Mouse (Mus musculus): ENCODE measurements around the gene Erich6. TPM values are rescaled to one million over a fixed set of nuclear protein-coding genes. Genes with fewer than 3 reads are reported as not detected.

Erich6 gene
- total RNA-seq (2023) = not detected

DNA sequence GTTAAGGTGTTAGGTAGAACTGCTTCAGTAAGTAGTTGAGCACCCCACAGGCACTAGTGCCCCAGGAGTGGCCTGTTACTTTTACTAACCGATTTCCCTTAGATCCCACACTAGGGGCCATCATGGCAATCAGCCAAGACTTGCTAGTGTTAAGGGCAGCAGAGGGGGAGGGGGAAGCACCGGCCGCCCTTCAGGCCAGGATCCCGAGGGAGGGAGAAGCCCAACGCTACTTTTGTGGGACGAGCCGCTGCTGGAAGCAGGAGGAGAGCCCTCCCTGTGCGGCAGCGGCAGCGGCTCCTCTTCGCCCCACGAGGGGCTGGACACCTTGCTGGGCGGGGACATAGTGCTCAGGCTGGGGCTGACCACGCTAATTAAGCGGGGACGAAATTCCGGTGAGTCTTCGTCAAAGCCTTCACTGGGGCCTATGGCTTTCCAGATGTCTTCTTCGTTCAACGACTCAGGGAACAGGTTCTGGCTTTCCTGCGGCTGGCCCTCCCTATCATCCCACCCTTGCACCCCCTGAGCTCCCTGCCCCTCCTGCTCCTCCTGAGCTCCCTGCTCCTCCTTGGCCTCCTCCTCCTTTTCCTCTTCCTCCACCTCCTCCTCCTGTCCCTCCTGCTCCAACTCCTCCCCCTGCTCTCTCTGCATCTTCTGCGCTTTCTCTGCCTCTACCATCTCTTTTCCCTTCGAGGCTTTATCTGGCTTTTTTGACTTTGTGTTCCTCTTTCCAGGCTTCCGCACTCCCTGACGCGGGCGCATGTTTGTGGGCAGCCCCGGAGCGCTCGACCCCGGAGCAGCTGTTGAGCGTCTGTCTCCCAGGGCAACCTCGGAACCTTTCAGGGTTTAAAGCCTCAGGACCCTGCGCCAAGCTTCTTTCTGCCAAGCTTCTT lies at the start of gene Erich6:
TSS of gene Erich6 (minus strand) at position 802 of the 890 bp plus-strand sequence.

DNA sequence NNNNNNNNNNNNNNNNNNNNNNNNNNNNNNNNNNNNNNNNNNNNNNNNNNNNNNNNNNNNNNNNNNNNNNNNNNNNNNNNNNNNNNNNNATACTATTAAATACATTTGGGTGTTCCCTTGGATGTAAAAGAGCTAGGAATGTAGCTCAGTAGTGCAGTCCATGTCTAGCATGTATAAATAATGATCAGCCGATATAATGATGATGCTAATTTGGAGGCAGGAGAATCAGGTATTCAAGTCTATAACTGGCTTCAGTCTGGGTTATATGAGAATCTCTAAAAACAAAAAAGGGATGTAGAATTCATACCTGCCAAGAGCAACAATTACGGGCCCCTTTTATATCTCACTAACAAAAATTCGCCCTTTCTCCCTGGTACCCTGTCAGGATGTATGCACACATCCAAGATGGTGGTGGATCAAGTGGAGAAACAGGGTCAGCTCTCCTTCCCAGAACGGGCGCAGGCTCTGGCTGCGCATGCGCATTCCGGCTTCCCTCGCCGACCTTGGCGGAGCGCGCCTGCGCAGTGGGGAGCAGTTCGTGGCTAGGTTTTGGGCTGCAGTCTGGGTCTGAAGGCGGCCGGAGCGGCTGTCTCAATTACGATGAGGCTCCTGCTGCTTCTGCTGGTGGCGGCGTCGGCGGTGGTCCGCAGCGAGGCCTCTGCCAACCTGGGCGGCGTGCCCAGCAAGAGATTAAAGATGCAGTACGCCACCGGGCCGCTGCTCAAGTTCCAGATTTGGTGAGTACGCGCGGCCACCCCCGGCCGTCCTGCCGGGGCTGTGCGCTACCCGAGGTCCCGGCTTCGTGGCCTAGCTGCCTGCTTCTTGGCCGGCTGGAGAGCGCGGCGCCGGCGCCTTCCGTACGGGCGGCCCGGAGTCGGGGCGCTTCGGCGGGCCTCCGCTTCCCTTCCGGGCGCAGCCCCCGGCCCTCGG lies 60.6 kb downstream of the Erich6 start, which contains the start of gene Selenot:
TSS of gene Selenot (plus strand) at position 500 of the 930 bp plus-strand sequence.

Other genes starting within 250 kb of the Erich6 start
- gene Tsc22d2, start 222.5 kb downstream of the Erich6 start, total RNA-seq (2023) = 10 to 100 TPM; 30.3 to 33.3 TPM
- gene Eif2a, start 111.4 kb downstream of the Erich6 start, total RNA-seq (2023) = 10 to 100 TPM; 27.8 to 30.3 TPM
- gene Serp1, start 111.3 kb downstream of the Erich6 start, total RNA-seq (2023) = 100 to 1,000 TPM in 1 of 2 experiments, 10 to 100 TPM in 1; 96.8 to 118 TPM
- gene Selenot, start 60.6 kb downstream of the Erich6 start, total RNA-seq (2023) = 10 to 100 TPM; 75.6 to 87.6 TPM
- 10 to 100 TPM; 18.4 to 25.5 TPM for gene Siah2, start 55.2 kb upstream of the Erich6 start, total RNA-seq (2023)
- not detected for gene Mindy4b-ps, start 185.1 kb upstream of the Erich6 start, total RNA-seq (2023)
- not detected for gene Clrn1, start 248.1 kb upstream of the Erich6 start, total RNA-seq (2023)

Measured in neutrophil, adult 59 days (primary cell).